Mouse (Mus musculus): ENCODE data around the gene Prkag2.

DNA sequence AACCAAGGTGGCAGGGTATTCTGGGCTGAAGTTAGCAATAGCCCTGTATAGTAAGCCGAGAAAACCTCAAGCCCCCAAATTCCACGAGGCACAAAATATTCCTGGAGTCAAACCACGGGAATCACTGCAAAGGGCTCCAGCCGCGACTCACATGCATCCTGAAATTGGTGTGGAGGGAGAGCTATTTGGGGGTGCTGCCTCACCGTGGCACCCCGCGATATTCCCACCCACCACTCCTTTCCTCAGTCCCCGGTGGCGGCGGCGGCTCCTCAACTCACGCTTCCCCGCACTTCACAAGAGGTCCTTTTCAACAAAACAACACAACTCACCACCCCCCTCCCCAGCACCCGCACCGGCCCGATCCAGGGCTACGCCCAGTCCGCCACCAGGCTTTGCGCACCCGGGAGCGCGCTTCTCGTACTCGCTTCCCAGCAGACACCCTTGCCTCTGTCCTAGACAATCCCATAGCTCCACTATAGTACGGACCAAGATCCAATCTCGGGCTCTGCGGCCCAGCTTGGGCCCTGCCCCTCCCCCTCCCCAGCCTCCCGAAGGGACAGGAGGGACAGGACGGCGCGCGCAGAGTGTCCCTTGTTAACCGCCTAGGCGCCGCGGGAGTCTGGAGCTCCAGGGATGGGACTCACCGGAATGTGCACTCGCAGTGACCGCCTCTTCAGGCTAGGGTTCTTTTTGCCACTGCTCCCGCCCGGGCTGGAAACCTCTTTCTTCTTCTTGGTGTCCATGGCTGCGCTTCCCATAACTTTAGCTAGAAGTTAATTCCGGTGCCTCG, 880 bp downstream of the Prkag2 start:
- TF ChIP-seq POLR2A (IDR thresholded peaks at IDR 0.05; ENCODE audit: borderline replicate concordance, extremely low read depth, low read depth, low read length) (no peak), CTCF (IDR thresholded peaks at IDR 0.05; ENCODE audit: insufficient read depth, low read length) (no peak)
